Mouse (Mus musculus): ENCODE results near the gene St6galnac3. TPM values are rescaled to one million over a fixed set of nuclear protein-coding genes. Genes with fewer than 3 reads are reported as not detected.
A peak's percentile ranks its signal among the peaks of the same experiment; 100 is the strongest.

The St6galnac3 gene
- polyA plus RNA-seq, 1 experiment = 3.2 TPM

GRCm38 (mm10) chr3:153720922-153721321, 4.1 kb downstream of the St6galnac3 start:
- Histone ChIP-seq H3K27ac (ENCODE audit: insufficient read depth, low read depth, low read length) (no peak overlapping the region), H3K36me3 (ENCODE audit: control insufficient read depth, insufficient read depth, low read length) (no peaks in the 10 kb centered on the region), H3K4me3 (ENCODE audit: insufficient read depth, low read depth, low read length) (no peak overlapping the region), H3K4me1 (ENCODE audit: control insufficient read depth, insufficient read depth, low read length) (peaks cover 3% of the 10 kb centered on the region; the same call in 1 of the 2 replicates), H3K27me3 (replicated peaks; ENCODE audit: control insufficient read depth, insufficient read depth, low read length) (no peaks in the 10 kb centered on the region)
- WGBS = 67% methylated on average over 4 of the region's 4 CpGs
- TF ChIP-seq CTCF (conservative IDR thresholded peaks at IDR 0.05; ENCODE audit: insufficient read depth, insufficient read length, low read depth, low read length) (no peak), POLR2A (IDR thresholded peaks at IDR 0.05; ENCODE audit: low read depth, low read length) (no peak)
- peak; percentile 8 for DNase-seq

- H3K36me3 ChIP-seq (ENCODE audit: control insufficient read depth, insufficient read depth, low read length) = no peaks in the 10 kb centered on the region
- DNase-seq = no peak
- 56% methylated on average over 3 of the region's 3 CpGs for WGBS
- H3K4me3 ChIP-seq (ENCODE audit: insufficient read depth, low read depth, low read length) = no peak overlapping the region
- no peaks in the 10 kb centered on the region for H3K27me3 ChIP-seq (replicated peaks; ENCODE audit: control insufficient read depth, insufficient read depth, low read length)
- no peak overlapping the region for H3K27ac ChIP-seq (ENCODE audit: insufficient read depth, low read depth, low read length)
- H3K4me1 ChIP-seq (ENCODE audit: control insufficient read depth, insufficient read depth, low read length) = peaks cover 1% of the 10 kb centered on the region; the same call in 1 of the 2 replicates
- TF ChIP-seq CTCF (conservative IDR thresholded peaks at IDR 0.05; ENCODE audit: insufficient read depth, insufficient read length, low read depth, low read length) = no peak
- no peak for TF ChIP-seq POLR2A (IDR thresholded peaks at IDR 0.05; ENCODE audit: low read depth, low read length)
Measured at GRCm38 (mm10) chr3:153720296-153720695, 4.7 kb downstream of the St6galnac3 start.

DNA sequence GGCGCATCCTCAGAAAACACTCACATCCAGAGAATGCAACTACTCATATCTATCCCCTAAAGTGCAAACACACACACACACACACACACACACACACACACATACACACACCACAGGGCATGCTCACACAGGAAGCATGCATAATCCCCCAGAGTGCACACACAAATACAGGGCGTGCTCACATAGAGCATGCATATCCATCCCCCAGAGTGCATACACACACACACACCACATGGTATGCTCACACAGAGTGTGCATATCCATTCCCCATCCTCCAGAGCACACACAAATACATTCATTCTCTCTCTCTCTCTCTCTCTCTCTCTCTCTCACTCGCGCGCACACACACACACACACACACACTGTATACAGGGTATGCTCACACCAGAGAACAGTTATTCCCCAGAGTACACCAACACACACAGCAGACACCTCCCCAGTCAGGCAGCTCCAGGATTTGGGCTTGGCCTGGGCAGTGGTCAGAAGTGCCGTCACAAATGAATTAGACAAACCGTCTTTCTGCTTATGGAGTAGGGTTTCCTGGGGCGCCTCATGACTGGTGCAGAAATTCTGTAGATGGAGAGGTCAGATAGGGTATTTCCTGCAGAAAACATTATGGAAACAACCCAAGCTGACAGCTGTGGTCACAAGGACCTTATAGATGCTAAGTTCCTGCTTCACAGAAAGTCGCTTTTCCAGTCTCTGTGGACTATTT, 5.6 kb downstream of the St6galnac3 start:
- Histone ChIP-seq H3K4me3 (ENCODE audit: insufficient read depth, low read depth, low read length) (no peak overlapping the region), H3K36me3 (ENCODE audit: control insufficient read depth, insufficient read depth, low read length) (no peaks in the 10 kb centered on the region), H3K27me3 (replicated peaks; ENCODE audit: control insufficient read depth, insufficient read depth, low read length) (no peaks in the 10 kb centered on the region), H3K4me1 (ENCODE audit: control insufficient read depth, insufficient read depth, low read length) (no peaks in the 10 kb centered on the region), H3K27ac (ENCODE audit: insufficient read depth, low read depth, low read length) (no peak overlapping the region)
- WGBS = 75% methylated on average over 9 of the region's 9 CpGs
- TF ChIP-seq POLR2A (IDR thresholded peaks at IDR 0.05; ENCODE audit: low read depth, low read length) = no peak
- TF ChIP-seq CTCF (conservative IDR thresholded peaks at IDR 0.05; ENCODE audit: insufficient read depth, insufficient read length, low read depth, low read length) = no peak
- no peak for DNase-seq

- H3K4me1 ChIP-seq (ENCODE audit: control insufficient read depth, insufficient read depth, low read length) = no peaks in the 10 kb centered on the region
- no peak overlapping the region for H3K27ac ChIP-seq (ENCODE audit: insufficient read depth, low read depth, low read length)
- WGBS = 76% methylated on average over 8 of the region's 8 CpGs
- DNase-seq = no peak
- H3K4me3 ChIP-seq (ENCODE audit: insufficient read depth, low read depth, low read length) = no peak overlapping the region
- H3K27me3 ChIP-seq (replicated peaks; ENCODE audit: control insufficient read depth, insufficient read depth, low read length) = no peaks in the 10 kb centered on the region
- TF ChIP-seq POLR2A (IDR thresholded peaks at IDR 0.05; ENCODE audit: low read depth, low read length) (no peak), CTCF (conservative IDR thresholded peaks at IDR 0.05; ENCODE audit: insufficient read depth, insufficient read length, low read depth, low read length) (no peak)
- H3K36me3 ChIP-seq (ENCODE audit: control insufficient read depth, insufficient read depth, low read length) = no peaks in the 10 kb centered on the region
Measured at GRCm38 (mm10) chr3:153718724-153719123, 6.2 kb downstream of the St6galnac3 start.

DNA sequence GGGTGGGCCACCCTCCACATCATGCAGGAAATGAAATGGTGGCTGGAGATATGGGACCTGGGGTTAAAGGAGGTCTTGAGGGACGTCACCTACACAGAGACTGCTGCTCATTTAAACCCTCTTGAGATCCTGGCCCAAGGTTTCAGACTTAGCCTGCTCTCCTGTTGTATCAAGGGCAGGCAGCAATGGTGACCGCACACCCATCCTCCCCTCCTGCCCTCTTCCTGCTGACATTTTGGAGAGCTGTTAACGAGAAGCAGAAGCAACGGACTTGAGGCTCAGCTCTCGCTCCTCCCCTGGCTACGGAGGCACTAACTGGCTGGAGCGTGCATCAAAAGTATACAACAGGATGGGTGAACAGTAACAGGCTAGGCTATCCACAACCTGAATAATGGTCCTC, 7.2 kb downstream of the St6galnac3 start:
- TF ChIP-seq CTCF (conservative IDR thresholded peaks at IDR 0.05; ENCODE audit: insufficient read depth, insufficient read length, low read depth, low read length) (no peak), POLR2A (IDR thresholded peaks at IDR 0.05; ENCODE audit: low read depth, low read length) (no peak)
- WGBS = 94% methylated on average over 7 of the region's 7 CpGs
- H3K36me3 ChIP-seq (ENCODE audit: control insufficient read depth, insufficient read depth, low read length) = no peaks in the 10 kb centered on the region
- H3K27ac ChIP-seq (ENCODE audit: insufficient read depth, low read depth, low read length) = no peak overlapping the region
- no peaks in the 10 kb centered on the region for H3K27me3 ChIP-seq (replicated peaks; ENCODE audit: control insufficient read depth, insufficient read depth, low read length)
- H3K4me1 ChIP-seq (ENCODE audit: control insufficient read depth, insufficient read depth, low read length) = no peaks in the 10 kb centered on the region
- no peak for DNase-seq
- no peak overlapping the region for H3K4me3 ChIP-seq (ENCODE audit: insufficient read depth, low read depth, low read length)

DNA sequence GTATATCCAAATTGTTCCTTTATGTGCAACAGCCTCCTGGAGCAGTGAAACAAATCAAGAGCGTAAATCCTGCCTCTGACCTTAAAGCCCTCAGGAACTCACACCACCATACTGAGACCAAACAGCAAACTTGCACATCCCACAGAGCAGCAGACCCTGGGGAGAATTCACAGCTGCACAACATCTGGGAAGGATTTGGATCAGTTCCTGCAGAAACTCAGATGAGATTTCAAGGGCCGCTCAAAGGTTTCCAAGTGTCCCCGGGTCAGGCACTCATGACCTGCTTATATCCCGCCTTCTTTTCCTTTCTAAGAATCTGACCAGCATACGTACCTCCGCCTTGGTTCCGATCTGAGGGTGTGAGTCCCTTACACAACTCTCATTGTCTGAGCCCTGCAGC, 9.3 kb downstream of the St6galnac3 start:
- 33% methylated on average over 7 of the region's 7 CpGs for WGBS
- Histone ChIP-seq H3K27me3 (replicated peaks; ENCODE audit: control insufficient read depth, insufficient read depth, low read length) (no peaks in the 10 kb centered on the region), H3K27ac (ENCODE audit: insufficient read depth, low read depth, low read length) (no peak overlapping the region), H3K36me3 (ENCODE audit: control insufficient read depth, insufficient read depth, low read length) (no peaks in the 10 kb centered on the region), H3K4me1 (ENCODE audit: control insufficient read depth, insufficient read depth, low read length) (no peaks in the 10 kb centered on the region), H3K4me3 (ENCODE audit: insufficient read depth, low read depth, low read length) (no peak overlapping the region)
- DNase-seq = peak; percentile 16
- TF ChIP-seq CTCF (conservative IDR thresholded peaks at IDR 0.05; ENCODE audit: insufficient read depth, insufficient read length, low read depth, low read length) = no peak
- no peak for TF ChIP-seq POLR2A (IDR thresholded peaks at IDR 0.05; ENCODE audit: low read depth, low read length)

DNA sequence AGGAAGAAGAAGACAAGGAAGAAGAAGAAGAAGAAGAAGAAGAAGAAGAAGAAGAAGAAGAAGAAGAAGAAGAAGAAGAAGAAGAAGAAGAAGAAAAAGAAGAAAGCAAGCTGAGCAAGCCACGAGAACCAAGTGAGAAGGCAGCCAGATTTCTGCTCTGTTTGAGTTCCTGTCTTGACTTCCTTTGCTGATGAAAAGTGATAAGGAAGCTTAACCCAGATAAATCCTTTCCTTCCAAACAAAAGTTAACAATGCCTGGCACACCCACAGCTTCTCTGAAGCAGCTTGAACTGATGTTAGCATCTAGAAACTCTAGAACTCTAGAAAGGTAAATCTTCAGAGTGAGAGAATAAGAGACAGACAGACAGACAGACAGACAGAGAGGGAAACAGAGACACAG, 14.4 kb downstream of the St6galnac3 start:
- WGBS = 54% methylated on average over 1 of the region's 1 CpGs
- no peak overlapping the region for H3K4me3 ChIP-seq (ENCODE audit: insufficient read depth, low read depth, low read length)
- H3K36me3 ChIP-seq (ENCODE audit: control insufficient read depth, insufficient read depth, low read length) = no peaks in the 10 kb centered on the region
- peak; percentile 46 for DNase-seq
- no peaks in the 10 kb centered on the region for H3K4me1 ChIP-seq (ENCODE audit: control insufficient read depth, insufficient read depth, low read length)
- TF ChIP-seq CTCF (conservative IDR thresholded peaks at IDR 0.05; ENCODE audit: insufficient read depth, insufficient read length, low read depth, low read length) (no peak), POLR2A (IDR thresholded peaks at IDR 0.05; ENCODE audit: low read depth, low read length) (no peak)
- H3K27me3 ChIP-seq (replicated peaks; ENCODE audit: control insufficient read depth, insufficient read depth, low read length) = no peaks in the 10 kb centered on the region
- H3K27ac ChIP-seq (ENCODE audit: insufficient read depth, low read depth, low read length) = no peak overlapping the region; the same call in 1 of the 2 replicates
